Mouse (Mus musculus): ENCODE measurements at regions not wholly inside any gene's neighbourhood (a gene's known extent, or its start where the extent isn't known, plus 50 kb on each side); places are given as distances from the start of the nearest gene placed in this dataset.
"Not testable (repeated sequence)": the region's sequence is repeated elsewhere in the genome, so short reads cannot be mapped to it uniquely, and the experiment has no call there.

DNA sequence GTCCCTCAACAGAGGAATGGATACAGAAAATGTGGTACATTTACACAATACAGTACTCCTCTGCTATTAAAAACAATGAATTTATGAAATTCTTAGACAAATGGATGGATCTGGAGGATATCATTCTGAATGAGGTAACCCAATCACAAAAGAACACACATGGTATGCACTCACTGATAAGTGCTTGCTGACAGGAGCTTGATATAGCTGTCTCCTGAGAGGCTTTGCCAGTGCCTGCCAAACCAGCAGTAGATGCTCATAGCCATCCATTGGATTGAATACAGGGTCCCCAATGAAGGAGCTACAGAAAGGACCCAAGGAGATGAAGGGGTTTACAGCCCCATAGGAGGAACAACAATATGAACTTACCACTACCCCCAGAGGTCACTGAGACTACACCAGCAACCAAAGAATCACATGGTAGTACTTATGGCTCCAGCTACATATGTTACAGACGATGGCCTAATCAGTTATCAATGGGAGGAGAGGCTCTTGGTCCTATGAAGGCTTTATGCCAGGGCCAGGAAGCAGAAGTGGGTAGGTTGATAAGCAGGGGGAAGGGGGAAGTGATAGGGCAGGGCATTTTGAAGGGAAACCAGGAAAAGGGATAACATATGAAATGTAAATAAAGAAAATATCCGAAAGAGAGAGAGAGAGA lies 100.9 kb upstream of the Gm21293 start:
- TF ChIP-seq EP300 (optimal IDR thresholded peaks at IDR 0.05); CTCF (IDR thresholded peaks at IDR 0.05; ENCODE audit: low read depth): not testable (repeated sequence)
